Mouse (Mus musculus): ENCODE results near the gene Polr1a.

The Polr1a gene

GRCm38 (mm10) chr6:71949721-71950120 is 40.9 kb downstream of the Polr1a start:
- DNase-seq (ENCODE audit: low spot score in 2 of 2), result no peak

- no peak for DNase-seq (ENCODE audit: low spot score in 2 of 2)
These were observed 41.7 kb downstream of the Polr1a start for GRCm38 (mm10) chr6:71950592-71950991.

- DNase-seq (ENCODE audit: low spot score in 2 of 2), result no peak
These were observed 42.3 kb downstream of the Polr1a start for GRCm38 (mm10) chr6:71951192-71951591.

GRCm38 (mm10) chr6:71962119-71962518 is 53.3 kb downstream of the Polr1a start:
- DNase-seq (ENCODE audit: low spot score in 2 of 2), result no peak

GRCm38 (mm10) chr6:71962706-71963105 is 53.9 kb downstream of the Polr1a start:
- DNase-seq (ENCODE audit: low spot score in 2 of 2), result no peak

GRCm38 (mm10) chr6:71963561-71963960 is 54.7 kb downstream of the Polr1a start:
- DNase-seq (ENCODE audit: low spot score in 2 of 2), result no peak

- no peak for DNase-seq (ENCODE audit: low spot score in 2 of 2)
These were observed 57.9 kb downstream of the Polr1a start for GRCm38 (mm10) chr6:71966683-71967303.

- DNase-seq (ENCODE audit: low spot score in 2 of 2), result no peak
These were observed 59.0 kb downstream of the Polr1a start for GRCm38 (mm10) chr6:71967847-71968246.

GRCm38 (mm10) chr6:71969459-71969858 is 60.6 kb downstream of the Polr1a start:
- DNase-seq (ENCODE audit: low spot score in 2 of 2), result no peak

- no peak for DNase-seq (ENCODE audit: low spot score in 2 of 2)
These were observed 61.3 kb downstream of the Polr1a start for GRCm38 (mm10) chr6:71970154-71970553.

- DNase-seq (ENCODE audit: low spot score in 2 of 2), result no peak
These were observed 67.7 kb downstream of the Polr1a start for GRCm38 (mm10) chr6:71976592-71976991.

- no peak for DNase-seq (ENCODE audit: low spot score in 2 of 2)
These were observed 71.3 kb downstream of the Polr1a start for GRCm38 (mm10) chr6:71980165-71980564.

GRCm38 (mm10) chr6:71980587-71980986 is 71.7 kb downstream of the Polr1a start:
- no peak for DNase-seq (ENCODE audit: low spot score in 2 of 2)

GRCm38 (mm10) chr6:71981450-71981849 is 72.6 kb downstream of the Polr1a start:
- no peak for DNase-seq (ENCODE audit: low spot score in 2 of 2)

- DNase-seq (ENCODE audit: low spot score in 2 of 2), result no peak
These were observed 77.1 kb downstream of the Polr1a start for GRCm38 (mm10) chr6:71985984-71986383.

- no peak for DNase-seq (ENCODE audit: low spot score in 2 of 2)
These were observed 78.8 kb downstream of the Polr1a start for GRCm38 (mm10) chr6:71987546-71988248.

GRCm38 (mm10) chr6:71989647-71990351 is 80.9 kb downstream of the Polr1a start:
- DNase-seq (ENCODE audit: low spot score in 2 of 2), result peak in 1 of 2 experiments; percentile 42

- peak in 1 of 2 experiments; percentile 11 for DNase-seq (ENCODE audit: low spot score in 2 of 2)
These were observed 81.6 kb downstream of the Polr1a start for GRCm38 (mm10) chr6:71990371-71990837.

GRCm38 (mm10) chr6:71991190-71991932 is 82.5 kb downstream of the Polr1a start:
- peak in 1 of 2 experiments; percentile 44 for DNase-seq (ENCODE audit: low spot score in 2 of 2)

GRCm38 (mm10) chr6:71991933-71992325 is 83.1 kb downstream of the Polr1a start:
- no peak for DNase-seq (ENCODE audit: low spot score in 2 of 2)

GRCm38 (mm10) chr6:71994004-71994403 is 85.2 kb downstream of the Polr1a start:
- DNase-seq (ENCODE audit: low spot score in 2 of 2), result no peak

GRCm38 (mm10) chr6:71995081-71995480 is 86.2 kb downstream of the Polr1a start:
- no peak for DNase-seq (ENCODE audit: low spot score in 2 of 2)

Data from cerebellum, postnatal 4 days (tissue).